Mouse (Mus musculus) heart, embryonic 15.5 days (tissue): ENCODE measurements around the gene Tceal6. TPM values are rescaled to one million over a fixed set of nuclear protein-coding genes. Genes with fewer than 3 reads are reported as not detected.
"Not testable (repeated sequence)": the region's sequence is repeated elsewhere in the genome, so short reads cannot be mapped to it uniquely, and the experiment has no call there.

Source experiments
- ATAC-seq: fragments of 200-750 bp; cut with Nextera tagmentation; replicated peaks from 2 replicates; pipeline ENCODE4 v1.8.0; 2017; ENCODE audit warnings: low read depth, moderate TSS enrichment; ENCODE audit not compliant: insufficient number of reproducible peaks, insufficient read depth, low FRiP score
- H3K27ac ChIP-seq: fragments of 300-500 bp; sonication (generic); 2 replicates; pipeline ENCODE4 v1.5.1; 2015; ENCODE audit warnings: mild to moderate bottlenecking, inconsistent platforms
- H3K27me3 ChIP-seq: fragments of 300-500 bp; sonication (generic); 2 replicates; pipeline ENCODE4 v1.6.1; 2015; ENCODE audit warnings: inconsistent platforms
- H3K36me3 ChIP-seq: fragments of 300-500 bp; sonication (generic); 2 replicates; pipeline ENCODE4 v1.6.1; 2015; ENCODE audit warnings: mild to moderate bottlenecking, inconsistent platforms
- H3K4me1 ChIP-seq: fragments of 300-500 bp; sonication (generic); replicated peaks from 2 replicates; pipeline ENCODE4 v1.6.1; 2015; ENCODE audit warnings: inconsistent platforms
- H3K4me2 ChIP-seq: fragments of 300-500 bp; sonication (generic); 2 replicates; pipeline ENCODE4 v1.6.1; 2015; ENCODE audit warnings: inconsistent platforms, mild to moderate bottlenecking, moderate library complexity
- H3K4me3 ChIP-seq: fragments of 300-500 bp; sonication (generic); 2 replicates; pipeline ENCODE4 v1.5.1; 2015; ENCODE audit warnings: mild to moderate bottlenecking, inconsistent platforms
- H3K9ac ChIP-seq: fragments of 300-500 bp; sonication (generic); 2 replicates; pipeline ENCODE4 v1.6.1; 2015; ENCODE audit warnings: mild to moderate bottlenecking, inconsistent platforms
- H3K9me3 ChIP-seq: fragments of 300-500 bp; sonication (generic); replicated peaks from 2 replicates; pipeline ENCODE4 v1.6.1; 2016; ENCODE audit warnings: inconsistent platforms
- WGBS: fragments of 180-500 bp; shearing (Covaris S2); methylation state at CpG from one replicate; pipeline ENCODE4 v1.1.7; 2015; ENCODE audit warnings: mixed read lengths; 5-methylcytosine and 5-hydroxymethylcytosine counted together
- polyA plus RNA-seq: library from polyadenylated mRNA; unstranded; fragments of >200 nt; fragmentation: Nextera tagmentation; extraction: Ambion mirVana; gene quantifications from 2 replicates; pipeline ENCODE4 v1.2.1, GENCODE M21; 2015

Gene Tceal6
- 0.76 and 1.6 TPM in 2 replicates for polyA plus RNA-seq

- Histone ChIP-seq H3K4me1 (no peaks in the 10 kb centered on the region), H3K4me3 (peak within 1 kb of the TSS; percentile 35), H3K9ac (no peak within 1 kb of the TSS), H3K9me3 (no peaks in the 10 kb centered on the region), H3K27me3 (peaks cover 5% of the 10 kb centered on the region; the same call in 1 of the 2 replicates), H3K27ac (no peak within 1 kb of the TSS), H3K36me3 (no peaks in the 10 kb centered on the region), H3K4me2 (peak within 1 kb of the TSS; percentile 61)
- 20% methylated on average over 11 of the region's 13 CpGs for WGBS
- ATAC-seq, result no peak
Observed at GRCm38 (mm10) chrX:135210436-135211221, at the start of gene Tceal6. Gene Tceal6 (minus strand): TSS chrX:135210687.

- ATAC-seq, H3K27ac ChIP-seq, H3K27me3 ChIP-seq, H3K36me3 ChIP-seq, H3K9ac ChIP-seq, H3K4me1 ChIP-seq, H3K9me3 ChIP-seq: not testable (repeated sequence)
- 16% methylated on average over 21 of the region's 21 CpGs for WGBS
- Histone ChIP-seq H3K4me2 (peak overlapping the region; percentile 61), H3K4me3 (peak overlapping the region; percentile 35)
Observed at GRCm38 (mm10) chrX:135209773-135210435, 583 bp downstream of the Tceal6 start.

- H3K9me3 ChIP-seq, H3K9ac ChIP-seq, ATAC-seq, H3K36me3 ChIP-seq, H3K27me3 ChIP-seq, H3K4me1 ChIP-seq, H3K4me3 ChIP-seq, H3K4me2 ChIP-seq, H3K27ac ChIP-seq: not testable (repeated sequence)
- no CpG with 5 or more reads among the region's 6 CpGs for WGBS
Observed at GRCm38 (mm10) chrX:135189924-135190323, 20.6 kb downstream of the Tceal6 start.

GRCm38 (mm10) chrX:135188661-135189060, 21.8 kb downstream of the Tceal6 start:
- H3K9ac ChIP-seq, H3K27ac ChIP-seq, H3K4me2 ChIP-seq, H3K4me1 ChIP-seq, H3K9me3 ChIP-seq, H3K36me3 ChIP-seq, ATAC-seq, H3K27me3 ChIP-seq, H3K4me3 ChIP-seq: not testable (repeated sequence)
- WGBS, result no CpG with 5 or more reads among the region's 3 CpGs

GRCm38 (mm10) chrX:135177532-135177931, 33.0 kb downstream of the Tceal6 start, which contains the start of gene Gm15023:
Gene Gm15023 (minus strand): TSS chrX:135177632.
- ATAC-seq, H3K4me1 ChIP-seq, H3K9me3 ChIP-seq, H3K4me3 ChIP-seq, H3K27me3 ChIP-seq, H3K4me2 ChIP-seq, H3K9ac ChIP-seq, H3K27ac ChIP-seq, H3K36me3 ChIP-seq: not testable (repeated sequence)
- 92% methylated on average over 6 of the region's 14 CpGs for WGBS

Other genes with a start within 250 kb of the Tceal6 start
- 0.29 and 0.42 TPM in 2 replicates for gene Nxf2, start 245.9 kb downstream of the Tceal6 start, polyA plus RNA-seq
- gene Zmat1, start 201.5 kb downstream of the Tceal6 start, polyA plus RNA-seq, result 7.7 and 9.6 TPM in 2 replicates
- not detected in 2 replicates for gene Gm15023, start 33.1 kb downstream of the Tceal6 start, polyA plus RNA-seq
- not detected in 2 replicates for gene Pramel3, start 91.6 kb upstream of the Tceal6 start, polyA plus RNA-seq
- gene Gm5128, start 162.6 kb upstream of the Tceal6 start, polyA plus RNA-seq, result not detected in 2 replicates
- not detected in 2 replicates for gene Gm7903, start 223.1 kb upstream of the Tceal6 start, polyA plus RNA-seq